Mouse (Mus musculus) neural tube, embryonic 14.5 days (tissue): ENCODE results near the gene Dhx40. TPM values are rescaled to one million over a fixed set of nuclear protein-coding genes. Genes with fewer than 3 reads are reported as not detected.

Experiments
- ATAC-seq: fragments of 200-750 bp; cut with Nextera tagmentation; 2 replicates; pipeline ENCODE4 v1.8.0; 2017; ENCODE audit warnings: low read depth, mild to moderate bottlenecking, moderate TSS enrichment, moderate library complexity
- H3K27ac ChIP-seq: fragments of 300-500 bp; sonication (generic); 2 replicates; pipeline ENCODE4 v1.5.1; 2014; ENCODE audit warnings: low read depth, mild to moderate bottlenecking, control low read depth, low read length, moderate library complexity, mixed read lengths
- H3K27me3 ChIP-seq: fragments of 300-500 bp; sonication (generic); 2 replicates; pipeline ENCODE4 v1.6.1; 2014; ENCODE audit warnings: low read length; ENCODE audit not compliant: control insufficient read depth, insufficient read depth
- H3K36me3 ChIP-seq: fragments of 300-500 bp; sonication (generic); 2 replicates; pipeline ENCODE4 v1.6.1; 2014; ENCODE audit warnings: low read length, mixed read lengths; ENCODE audit not compliant: control insufficient read depth, insufficient read depth
- H3K4me1 ChIP-seq: fragments of 300-500 bp; sonication (generic); 2 replicates; pipeline ENCODE4 v1.6.1; 2014; ENCODE audit warnings: low read length; ENCODE audit not compliant: control insufficient read depth, insufficient read depth
- H3K4me2 ChIP-seq: fragments of 300-500 bp; sonication (generic); 2 replicates; pipeline ENCODE4 v1.6.1; 2014; ENCODE audit warnings: mild to moderate bottlenecking, low read depth, low read length, control low read depth
- H3K4me3 ChIP-seq: fragments of 300-500 bp; sonication (generic); 2 replicates; pipeline ENCODE4 v1.5.1; 2014; ENCODE audit warnings: low read depth, low read length, control low read depth, mixed read lengths
- H3K9ac ChIP-seq: fragments of 300-500 bp; sonication (generic); replicated peaks from 2 replicates; pipeline ENCODE4 v1.6.1; 2014; ENCODE audit warnings: low read depth, mild to moderate bottlenecking, control low read depth, low read length, mixed read lengths
- H3K9me3 ChIP-seq: fragments of 300-500 bp; sonication (generic); 2 replicates; pipeline ENCODE4 v1.6.1; 2016; ENCODE audit warnings: low read length; ENCODE audit not compliant: control insufficient read depth
- WGBS: fragments of 180-500 bp; shearing (Covaris S2); extraction: QIAGEN DNeasy Blood & Tissue Kit; methylation state at CpG from one replicate; pipeline ENCODE4 v1.1.7; 2014; 5-methylcytosine and 5-hydroxymethylcytosine counted together
- polyA plus RNA-seq: library from polyadenylated mRNA; unstranded; fragments of >200 nt; fragmentation: Nextera tagmentation; extraction: Ambion mirVana; gene quantifications from 2 replicates; pipeline ENCODE4 v1.2.1, GENCODE M21; 2014

The Dhx40 gene
- polyA plus RNA-seq, 1 experiment from 2014 or later: 19.3 TPM

GRCm38 (mm10) chr11:86760357-86760756, 47.2 kb downstream of the Dhx40 start:
- no peak for ATAC-seq

GRCm38 (mm10) chr11:86759886-86760285, 47.7 kb downstream of the Dhx40 start:
- no peaks in the 10 kb centered on the region for H3K36me3 ChIP-seq
- H3K27ac ChIP-seq: no peak overlapping the region
- no peaks in the 10 kb centered on the region for H3K27me3 ChIP-seq
- no peak overlapping the region for H3K4me3 ChIP-seq
- no peak for ATAC-seq
- peaks cover 8% of the 10 kb centered on the region; the same call in 1 of the 2 replicates for H3K4me1 ChIP-seq
- no peaks in the 10 kb centered on the region for H3K9me3 ChIP-seq
- 95% methylated on average over 2 of the region's 2 CpGs for WGBS
- H3K9ac ChIP-seq: no peak overlapping the region
- H3K4me2 ChIP-seq: no peak overlapping the region

More at GRCm38 (mm10) chr11:86760357-86760756, 47.2 kb downstream of the Dhx40 start:
- H3K4me1 ChIP-seq: peaks cover 7% of the 10 kb centered on the region; the same call in 1 of the 2 replicates
- H3K4me2 ChIP-seq: no peak overlapping the region
- H3K4me3 ChIP-seq: no peak overlapping the region
- no peak overlapping the region for H3K27ac ChIP-seq
- H3K9ac ChIP-seq: no peak overlapping the region
- no peaks in the 10 kb centered on the region for H3K27me3 ChIP-seq
- no peaks in the 10 kb centered on the region for H3K36me3 ChIP-seq
- no peaks in the 10 kb centered on the region for H3K9me3 ChIP-seq

GRCm38 (mm10) chr11:86759226-86759625, 48.3 kb downstream of the Dhx40 start:
- no peak for ATAC-seq
- Histone ChIP-seq H3K27me3 (no peaks in the 10 kb centered on the region), H3K36me3 (no peaks in the 10 kb centered on the region), H3K4me2 (no peak overlapping the region), H3K4me1 (peaks cover 8% of the 10 kb centered on the region; the same call in 1 of the 2 replicates), H3K9me3 (no peaks in the 10 kb centered on the region), H3K9ac (no peak overlapping the region), H3K4me3 (no peak overlapping the region), H3K27ac (no peak overlapping the region)
- WGBS: 98% methylated on average over 1 of the region's 1 CpGs

GRCm38 (mm10) chr11:86758559-86758958, 49.0 kb downstream of the Dhx40 start:
- Histone ChIP-seq H3K4me2 (peak overlapping the region; percentile 86), H3K4me3 (peak overlapping the region; percentile 79), H3K27ac (peak overlapping the region; percentile 98), H3K9me3 (no peaks in the 10 kb centered on the region), H3K36me3 (no peaks in the 10 kb centered on the region), H3K27me3 (no peaks in the 10 kb centered on the region), H3K9ac (peak overlapping the region; percentile 87), H3K4me1 (peaks cover 12% of the 10 kb centered on the region; the same call in 1 of the 2 replicates)
- no peak for ATAC-seq
- WGBS: 30% methylated on average over 6 of the region's 6 CpGs

- H3K27me3 ChIP-seq: no peaks in the 10 kb centered on the region
- no peaks in the 10 kb centered on the region for H3K9me3 ChIP-seq
- H3K4me1 ChIP-seq: peaks cover 14% of the 10 kb centered on the region; the same call in 1 of the 2 replicates
- H3K36me3 ChIP-seq: no peaks in the 10 kb centered on the region
- under 1% methylated on average over 70 of the region's 73 CpGs for WGBS
- peak within 1 kb of the TSS; percentile 91 for H3K9ac ChIP-seq
- peak within 1 kb of the TSS; percentile 79 for H3K4me3 ChIP-seq
- peak; percentile 97 for ATAC-seq
- H3K4me2 ChIP-seq: peak within 1 kb of the TSS; percentile 86
- H3K27ac ChIP-seq: peak within 1 kb of the TSS; percentile 98
Observed at GRCm38 (mm10) chr11:86757480-86758371, 49.8 kb downstream of the Dhx40 start, which contains the start of gene Cltc. Gene Cltc, minus strand, starts transcription at chr11:86757565.

- Histone ChIP-seq H3K4me1 (peaks cover 14% of the 10 kb centered on the region; the same call in 1 of the 2 replicates), H3K9me3 (no peaks in the 10 kb centered on the region), H3K27ac (peak overlapping the region; percentile 98), H3K9ac (peak overlapping the region; percentile 91), H3K4me2 (peak overlapping the region; percentile 85), H3K36me3 (no peaks in the 10 kb centered on the region), H3K4me3 (peak overlapping the region; percentile 79), H3K27me3 (no peaks in the 10 kb centered on the region)
- no peak; the same call in 1 of the 2 replicates for ATAC-seq
- under 1% methylated on average over 17 of the region's 18 CpGs for WGBS
Observed at GRCm38 (mm10) chr11:86757142-86757479, 50.4 kb downstream of the Dhx40 start.

- Histone ChIP-seq H3K27me3 (no peaks in the 10 kb centered on the region), H3K4me3 (peak overlapping the region; percentile 79)
Observed at GRCm38 (mm10) chr11:86756156-86757141, 51.1 kb downstream of the Dhx40 start.

GRCm38 (mm10) chr11:86752404-86752803, 55.1 kb downstream of the Dhx40 start:
- Histone ChIP-seq H3K9me3 (no peaks in the 10 kb centered on the region), H3K36me3 (no peaks in the 10 kb centered on the region), H3K9ac (no peak overlapping the region), H3K27ac (no peak overlapping the region), H3K4me1 (peaks cover 19% of the 10 kb centered on the region), H3K4me3 (no peak overlapping the region), H3K4me2 (no peak overlapping the region), H3K27me3 (no peaks in the 10 kb centered on the region)
- no peak for ATAC-seq

More at GRCm38 (mm10) chr11:86756156-86757141, 51.1 kb downstream of the Dhx40 start:
- Histone ChIP-seq H3K4me2 (peak overlapping the region; percentile 85), H3K4me1 (peaks cover 14% of the 10 kb centered on the region; the same call in 1 of the 2 replicates), H3K36me3 (no peaks in the 10 kb centered on the region), H3K9me3 (no peaks in the 10 kb centered on the region), H3K9ac (peak overlapping the region; percentile 91), H3K27ac (peak overlapping the region; percentile 98)
- WGBS: 2% methylated on average over 31 of the region's 31 CpGs
- ATAC-seq: peak; percentile 15; the same call in 1 of the 2 replicates
